Mouse (Mus musculus) midbrain, postnatal 0 days (tissue): ENCODE measurements around the gene Cnot6l. TPM values are rescaled to one million over a fixed set of nuclear protein-coding genes. Genes with fewer than 3 reads are reported as not detected.

Experiments
- ATAC-seq: fragments of 200-750 bp; cut with Nextera tagmentation; 2 replicates; pipeline ENCODE4 v1.8.0; 2017; ENCODE audit warnings: moderate number of reproducible peaks, mild to moderate bottlenecking, moderate TSS enrichment, moderate library complexity; ENCODE audit not compliant: low FRiP score
- DNase-seq: peaks from one replicate; pipeline ENCODE4 v3.0.0-alpha.2; 2015; ENCODE audit warnings: low spot score
- H3K27ac ChIP-seq: fragments of 300-500 bp; sonication (generic); 2 replicates; pipeline ENCODE4 v1.5.1; 2014; ENCODE audit warnings: low read depth, mild to moderate bottlenecking, low read length, mixed read lengths
- H3K27me3 ChIP-seq: fragments of 300-500 bp; sonication (generic); 2 replicates; pipeline ENCODE4 v1.6.1; 2014; ENCODE audit warnings: low read length, control low read depth, mixed read lengths; ENCODE audit not compliant: insufficient read depth
- H3K36me3 ChIP-seq: fragments of 300-500 bp; sonication (generic); 2 replicates; pipeline ENCODE4 v1.6.1; 2014; ENCODE audit warnings: low read length, control low read depth, mixed read lengths; ENCODE audit not compliant: insufficient read depth
- H3K4me1 ChIP-seq: fragments of 300-500 bp; sonication (generic); 2 replicates; pipeline ENCODE4 v1.6.1; 2014; ENCODE audit warnings: mild to moderate bottlenecking, control low read depth, antibody characterized with exemption, low read length, mixed read lengths; ENCODE audit not compliant: insufficient read depth
- H3K4me2 ChIP-seq: fragments of 300-500 bp; sonication (generic); 2 replicates; pipeline ENCODE4 v1.6.1; 2014; ENCODE audit warnings: low read depth, mild to moderate bottlenecking, low read length, mixed read lengths; ENCODE audit not compliant: poor library complexity, severe bottlenecking
- H3K4me3 ChIP-seq: fragments of 300-500 bp; sonication (generic); 2 replicates; pipeline ENCODE4 v1.5.1; 2014; ENCODE audit warnings: low read depth, mild to moderate bottlenecking, low read length, moderate library complexity
- H3K9ac ChIP-seq: fragments of 300-500 bp; sonication (generic); replicated peaks from 2 replicates; pipeline ENCODE4 v1.6.1; 2014; ENCODE audit warnings: mild to moderate bottlenecking, low read length, moderate library complexity, mixed read lengths; ENCODE audit not compliant: poor library complexity, severe bottlenecking
- H3K9me3 ChIP-seq: fragments of 300-500 bp; sonication (generic); 2 replicates; pipeline ENCODE4 v1.6.1; 2016; ENCODE audit warnings: low read length, control low read depth
- CTCF ChIP-seq: IDR thresholded peaks from 2 replicates; pipeline ENCODE4 v1.5.1; 2016; ENCODE audit warnings: antibody characterized with exemption, mild to moderate bottlenecking
- WGBS: fragments of 180-500 bp; shearing (Covaris S2); extraction: QIAGEN DNeasy Blood & Tissue Kit; methylation state at CpG from one replicate; pipeline ENCODE4 v1.1.7; 2014; 5-methylcytosine and 5-hydroxymethylcytosine counted together
- polyA plus RNA-seq: library from polyadenylated mRNA; unstranded; fragments of >200 nt; fragmentation: Nextera tagmentation; extraction: Ambion mirVana; gene quantifications from 2 replicates; pipeline ENCODE4 v1.2.1, GENCODE M21; 2015
- total RNA-seq: library from RNA; depleted of rRNA; stranded (reverse); fragments of >200 nt; gene quantifications from 2 replicates; pipeline ENCODE4 v1.2.3, GENCODE M21; 2014; rRNA removed

Gene Cnot6l
- total and polyA plus RNA-seq, 2 experiments from 2014 or later, result 18.2 to 19.2 TPM

- TF ChIP-seq CTCF, result no peak
- 71% methylated on average over 5 of the region's 5 CpGs for WGBS
Observed at GRCm38 (mm10) chr5:96039188-96039840, 124.7 kb downstream of the Cnot6l start.

GRCm38 (mm10) chr5:96037684-96038121, 126.3 kb downstream of the Cnot6l start:
- no peaks in the 10 kb centered on the region for H3K36me3 ChIP-seq
- H3K27ac ChIP-seq, result no peak overlapping the region
- H3K4me2 ChIP-seq, result no peak overlapping the region
- DNase-seq, result peak; percentile 58
- 55% methylated on average over 8 of the region's 8 CpGs for WGBS
- H3K4me3 ChIP-seq, result no peak overlapping the region
- TF ChIP-seq CTCF, result no peak
- ATAC-seq, result no peak
- H3K9me3 ChIP-seq, result no peaks in the 10 kb centered on the region
- H3K27me3 ChIP-seq, result no peaks in the 10 kb centered on the region
- no peaks in the 10 kb centered on the region for H3K4me1 ChIP-seq
- no peak overlapping the region for H3K9ac ChIP-seq

More at GRCm38 (mm10) chr5:96039188-96039840, 124.7 kb downstream of the Cnot6l start:
- H3K36me3 ChIP-seq, result no peaks in the 10 kb centered on the region
- no peaks in the 10 kb centered on the region for H3K27me3 ChIP-seq
- H3K4me3 ChIP-seq, result no peak overlapping the region
- ATAC-seq, result no peak
- H3K9me3 ChIP-seq, result no peaks in the 10 kb centered on the region
- no peaks in the 10 kb centered on the region for H3K4me1 ChIP-seq
- DNase-seq, result no peak
- no peak overlapping the region for H3K4me2 ChIP-seq
- H3K9ac ChIP-seq, result no peak overlapping the region
- no peak overlapping the region for H3K27ac ChIP-seq

- ATAC-seq, result no peak
- peak; percentile 32 for DNase-seq
- 71% methylated on average over 7 of the region's 7 CpGs for WGBS
- Histone ChIP-seq H3K27ac (no peak overlapping the region), H3K27me3 (no peaks in the 10 kb centered on the region), H3K36me3 (no peaks in the 10 kb centered on the region), H3K4me1 (no peaks in the 10 kb centered on the region), H3K9me3 (no peaks in the 10 kb centered on the region), H3K9ac (no peak overlapping the region), H3K4me2 (no peak overlapping the region), H3K4me3 (no peak overlapping the region)
- TF ChIP-seq CTCF, result peak; percentile 61
Observed at GRCm38 (mm10) chr5:96036125-96036672, 127.8 kb downstream of the Cnot6l start.

- 13% methylated on average over 1 of the region's 1 CpGs for WGBS
- Histone ChIP-seq H3K27me3 (no peaks in the 10 kb centered on the region), H3K9ac (no peak overlapping the region), H3K27ac (no peak overlapping the region), H3K36me3 (no peaks in the 10 kb centered on the region), H3K4me3 (no peak overlapping the region), H3K4me2 (no peak overlapping the region), H3K9me3 (no peaks in the 10 kb centered on the region), H3K4me1 (no peaks in the 10 kb centered on the region)
- DNase-seq, result no peak
- ATAC-seq, result no peak
- TF ChIP-seq CTCF, result no peak
Observed at GRCm38 (mm10) chr5:96034101-96034500, 129.9 kb downstream of the Cnot6l start.

GRCm38 (mm10) chr5:96029821-96030220, 134.2 kb downstream of the Cnot6l start:
- no peaks in the 10 kb centered on the region for H3K36me3 ChIP-seq
- no peak for DNase-seq
- no peak overlapping the region for H3K4me2 ChIP-seq
- no peaks in the 10 kb centered on the region for H3K9me3 ChIP-seq
- no peaks in the 10 kb centered on the region for H3K27me3 ChIP-seq
- H3K4me1 ChIP-seq, result no peaks in the 10 kb centered on the region
- H3K27ac ChIP-seq, result no peak overlapping the region
- H3K4me3 ChIP-seq, result no peak overlapping the region
- ATAC-seq, result no peak
- TF ChIP-seq CTCF, result no peak
- no peak overlapping the region for H3K9ac ChIP-seq
- WGBS, result 91% methylated on average over 2 of the region's 2 CpGs

Other genes starting within 250 kb of the Cnot6l start
- 0.33 and 0.61 TPM in 2 replicates for gene Cxcl13, start 207.2 kb downstream of the Cnot6l start, total RNA-seq
- gene Cxcl13, start 207.2 kb downstream of the Cnot6l start, polyA plus RNA-seq, result 1.3 and 1.9 TPM in 2 replicates
- gene Mrpl1, start 45.3 kb upstream of the Cnot6l start, total RNA-seq, result 14.6 and 21.9 TPM in 2 replicates
- 11.4 and 11.5 TPM in 2 replicates for gene Mrpl1, start 45.3 kb upstream of the Cnot6l start, polyA plus RNA-seq
- 7.3 and 9.1 TPM in 2 replicates for gene Fras1, start 209.8 kb upstream of the Cnot6l start, total RNA-seq
- gene Fras1, start 209.8 kb upstream of the Cnot6l start, polyA plus RNA-seq, result 2.3 TPM in 2 replicates